Mouse (Mus musculus): ENCODE measurements around the gene Wdfy2. TPM values are rescaled to one million over a fixed set of nuclear protein-coding genes. Genes with fewer than 3 reads are reported as not detected.

The Wdfy2 gene
- polyA plus RNA-seq (2014; fragmentation: Illumina TruSeq; extraction: RNeasy Lipid Tissue Mini Kit (QIAGEN cat#74804); ENCODE audit: low read depth, low replicate concordance), result 11.7 TPM

DNA sequence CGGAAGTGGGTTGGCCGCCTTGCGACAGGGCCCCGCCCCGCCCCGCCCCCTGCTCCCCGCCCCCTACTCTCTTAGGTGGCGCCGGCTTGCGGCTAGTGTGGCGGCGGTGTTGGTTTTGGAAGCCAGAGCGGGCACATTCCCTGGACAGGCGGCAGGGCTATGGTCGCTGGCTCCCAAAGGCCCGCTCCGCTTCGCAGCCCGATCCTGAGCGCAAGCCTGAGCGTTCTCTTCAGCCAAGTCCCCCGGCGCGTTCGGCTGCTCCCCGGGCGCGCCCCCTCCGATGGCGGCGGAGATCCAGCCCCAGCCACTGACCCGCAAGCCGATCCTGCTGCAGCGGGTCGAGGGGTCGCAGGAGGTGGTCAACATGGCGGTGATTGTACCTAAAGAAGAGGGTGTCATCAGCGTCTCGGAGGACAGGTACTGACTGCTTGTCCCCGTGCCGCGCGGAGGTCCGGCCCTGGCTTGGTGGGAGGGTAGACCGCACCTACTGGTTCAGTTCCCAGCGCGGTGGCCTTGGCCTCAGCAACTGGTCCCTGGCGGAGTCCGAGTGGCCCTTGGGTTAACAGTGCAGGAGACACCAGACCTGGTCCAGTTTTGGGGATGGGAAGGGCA, at the start of gene Wdfy2:
TSS of gene Wdfy2 (plus strand) at position 38 of the 612 bp plus-strand sequence.

GRCm38 (mm10) chr14:62984410-62984809, 146.9 kb downstream of the Wdfy2 start, which contains the start of gene Defb48:
Gene Defb48, minus strand, starts transcription at chr14:62984510.

DNA sequence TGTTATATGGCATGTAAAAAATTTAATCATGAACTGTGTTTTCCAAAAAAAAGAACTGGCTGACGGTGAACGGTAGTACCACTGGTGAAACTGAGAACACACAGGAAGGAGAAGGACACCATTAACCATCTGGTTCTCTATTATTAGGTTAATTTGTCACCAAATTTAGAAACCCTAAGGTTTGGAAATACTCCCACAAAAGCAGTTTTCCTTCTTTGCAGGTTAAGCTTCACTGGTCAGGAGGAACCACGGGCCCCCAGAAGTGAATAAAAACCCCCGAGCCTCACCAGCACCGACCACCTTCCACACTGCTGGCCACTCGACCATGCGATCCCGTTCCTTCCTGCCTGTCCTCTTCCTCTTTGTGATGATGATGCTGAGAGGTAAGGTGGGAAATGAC, 160.3 kb downstream of the Wdfy2 start, which contains the start of gene Defb47:
TSS of gene Defb47 (plus strand) at position 301 of the 400 bp plus-strand sequence.

Other genes starting within 250 kb of the Wdfy2 start
- gene Serpine3, start 174.0 kb upstream of the Wdfy2 start, polyA plus RNA-seq (2014; fragmentation: Illumina TruSeq; extraction: RNeasy Lipid Tissue Mini Kit (QIAGEN cat#74804); ENCODE audit: low read depth, low replicate concordance), result not detected
- 72.4 TPM for gene Ints6, start 76.5 kb upstream of the Wdfy2 start, polyA plus RNA-seq (2014; fragmentation: Illumina TruSeq; extraction: RNeasy Lipid Tissue Mini Kit (QIAGEN cat#74804); ENCODE audit: low read depth, low replicate concordance)
- gene Defb48, start 146.8 kb downstream of the Wdfy2 start, polyA plus RNA-seq (2014; fragmentation: Illumina TruSeq; extraction: RNeasy Lipid Tissue Mini Kit (QIAGEN cat#74804); ENCODE audit: low read depth, low replicate concordance), result not detected
- gene Defb47, start 160.4 kb downstream of the Wdfy2 start, polyA plus RNA-seq (2014; fragmentation: Illumina TruSeq; extraction: RNeasy Lipid Tissue Mini Kit (QIAGEN cat#74804); ENCODE audit: low read depth, low replicate concordance), result not detected
- not detected for gene Defb43, start 174.1 kb downstream of the Wdfy2 start, polyA plus RNA-seq (2014; fragmentation: Illumina TruSeq; extraction: RNeasy Lipid Tissue Mini Kit (QIAGEN cat#74804); ENCODE audit: low read depth, low replicate concordance)
- not detected for gene Defb42, start 209.3 kb downstream of the Wdfy2 start, polyA plus RNA-seq (2014; fragmentation: Illumina TruSeq; extraction: RNeasy Lipid Tissue Mini Kit (QIAGEN cat#74804); ENCODE audit: low read depth, low replicate concordance)
- not detected for gene Defb30, start 212.3 kb downstream of the Wdfy2 start, polyA plus RNA-seq (2014; fragmentation: Illumina TruSeq; extraction: RNeasy Lipid Tissue Mini Kit (QIAGEN cat#74804); ENCODE audit: low read depth, low replicate concordance)